Mouse (Mus musculus): ENCODE measurements around the gene Stab2.

DNA sequence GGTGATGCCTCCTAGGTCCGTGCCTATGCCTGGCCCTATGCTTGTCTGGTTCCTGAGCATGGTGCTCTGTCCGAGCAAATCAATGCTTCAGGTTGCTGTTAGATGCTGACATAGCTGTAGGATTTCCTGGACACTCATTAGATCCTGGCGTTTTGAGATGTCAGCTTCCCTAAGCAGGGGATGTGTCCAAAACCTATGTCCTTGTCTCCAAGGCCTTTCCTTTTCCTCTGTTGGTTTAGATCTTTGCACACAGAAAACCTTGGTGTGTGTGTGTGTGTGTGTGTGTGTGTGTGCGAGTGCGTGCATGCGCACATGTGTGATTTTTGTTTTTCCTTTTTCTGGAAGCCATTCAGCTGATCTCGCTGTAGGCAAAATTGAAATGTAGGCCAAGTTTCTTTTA, 4.3 kb upstream of the Stab2 start:
- no peak for TF ChIP-seq CTCF (IDR thresholded peaks at IDR 0.05; ENCODE audit: borderline replicate concordance, extremely low read depth, insufficient read depth, insufficient read length)
- TF ChIP-seq POLR2A (IDR thresholded peaks at IDR 0.05; ENCODE audit: borderline replicate concordance, extremely low read depth, insufficient read depth, insufficient read length, poor library complexity, severe bottlenecking), result no peak
